Mouse (Mus musculus): ENCODE results near the gene Nudt1. TPM values are rescaled to one million over a fixed set of nuclear protein-coding genes. Genes with fewer than 3 reads are reported as not detected.
A peak's percentile ranks its signal among the peaks of the same experiment; 100 is the strongest.

The Nudt1 gene
- 1 to 10 TPM; 7.7 to 8.4 TPM for total RNA-seq (2021)
- long read RNA-seq, experiment 1, partial matches to known transcripts: 0 of 1 reads
- long read RNA-seq, experiment 1, other reads (novel, unspliced or antisense): 1 of 1 reads
- long read RNA-seq, experiment 2, partial matches to known transcripts: 0 of 4 reads
- long read RNA-seq, experiment 2, other reads (novel, unspliced or antisense): 0 of 4 reads

DNA sequence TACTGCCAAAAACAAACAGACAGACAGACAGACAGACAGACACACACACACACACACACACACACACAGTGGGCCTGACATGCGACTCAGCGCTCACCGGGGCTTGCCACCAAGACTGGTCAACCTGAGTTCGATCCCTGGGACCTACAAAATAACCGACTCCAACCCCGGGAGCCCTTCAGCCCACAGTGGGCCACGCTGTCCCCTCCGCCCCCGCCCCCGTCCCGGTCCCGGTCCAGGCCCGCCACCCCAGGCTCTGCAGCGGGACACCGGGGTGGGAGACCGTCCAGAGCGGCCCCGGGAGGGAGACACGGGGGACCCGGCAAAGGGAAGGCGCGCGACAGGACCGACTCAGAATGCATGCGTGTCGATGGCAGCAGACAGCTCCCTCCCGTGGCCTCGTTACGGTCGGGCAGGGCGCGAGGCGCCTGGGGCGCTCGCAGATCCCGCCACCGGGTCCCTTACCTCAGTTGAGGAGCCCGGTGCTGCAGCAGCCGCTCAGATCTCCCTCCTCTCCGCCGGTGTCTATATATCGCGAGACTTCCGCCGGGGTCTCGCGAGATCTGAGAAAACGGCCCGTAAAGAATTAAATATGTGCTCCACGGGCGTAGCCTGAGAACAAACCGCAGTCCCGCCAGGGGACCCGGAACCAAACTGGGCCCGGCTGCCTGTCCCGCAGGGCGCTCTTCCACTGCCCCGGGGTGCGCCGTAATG, at the start of gene Nudt1, which contains the start of gene Mad1l1:
Nudt1 (plus strand) TSS at position 615 of the 714 bp plus-strand sequence.
Mad1l1 (minus strand) TSS at position 511 of the 714 bp plus-strand sequence.
- peak; percentile 89 for DNase-seq

DNA sequence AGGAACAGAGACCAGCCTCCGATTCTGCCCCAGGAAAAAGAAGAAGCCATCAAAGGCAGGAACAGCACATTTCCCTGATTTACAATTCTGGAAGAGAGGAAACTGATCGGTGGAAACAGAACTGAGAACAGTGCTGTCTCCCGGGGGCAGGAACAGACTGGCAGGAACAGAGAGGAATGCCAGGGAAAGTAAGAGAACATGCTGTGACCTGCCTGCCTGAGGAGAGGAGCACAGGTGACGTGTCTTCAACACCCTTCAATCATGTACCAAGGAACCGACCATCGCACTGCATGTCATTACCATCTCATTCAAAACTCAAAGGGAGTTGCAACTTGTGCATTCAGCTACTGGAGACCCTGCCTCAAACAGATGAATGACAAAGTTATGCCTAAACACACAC, 44.7 kb upstream of the Nudt1 start:
- no peak for DNase-seq

GRCm38 (mm10) chr5:140280205-140280604, 41.3 kb upstream of the Nudt1 start:
- DNase-seq: no peak

GRCm38 (mm10) chr5:140282376-140282775, 39.1 kb upstream of the Nudt1 start:
- DNase-seq: peak; percentile 13

DNA sequence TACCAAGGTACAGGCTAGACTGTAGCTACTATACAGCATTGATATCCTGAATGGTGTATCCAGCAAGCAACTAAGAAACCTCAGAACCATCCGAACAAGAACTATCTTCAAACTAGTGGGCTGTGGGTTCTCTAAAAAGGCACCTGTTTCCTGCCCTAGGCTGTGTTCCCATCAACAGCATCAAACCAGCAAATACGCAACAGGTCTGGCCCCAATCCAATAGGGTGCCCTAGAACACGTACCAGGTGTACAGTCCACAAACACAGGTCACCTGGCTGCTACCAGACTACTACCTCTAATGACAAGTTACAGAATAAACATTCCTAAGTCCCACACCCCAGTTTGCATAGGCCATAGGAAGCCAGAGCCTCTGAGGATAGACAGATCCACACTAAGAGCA, 38.6 kb upstream of the Nudt1 start:
- DNase-seq: no peak

DNA sequence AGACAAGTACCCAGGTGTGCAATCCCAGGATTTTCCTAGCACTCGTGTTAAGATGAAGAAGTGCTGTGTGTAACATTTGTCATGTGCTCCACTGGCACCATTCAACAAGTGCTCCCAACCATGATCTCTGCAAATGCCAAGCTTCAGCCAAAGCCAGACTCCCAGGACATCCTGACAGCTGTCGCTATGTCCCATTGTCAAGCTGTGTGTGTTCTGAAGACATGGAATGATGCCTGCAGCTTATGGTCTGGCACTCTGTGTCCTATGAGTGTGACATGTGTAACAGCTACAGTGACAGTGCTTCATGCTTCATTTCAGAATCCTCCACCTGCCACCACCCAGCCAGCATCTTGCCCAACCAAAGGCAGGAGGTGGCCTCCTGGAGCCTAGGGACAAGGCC, 37.4 kb upstream of the Nudt1 start:
- no peak for DNase-seq

DNA sequence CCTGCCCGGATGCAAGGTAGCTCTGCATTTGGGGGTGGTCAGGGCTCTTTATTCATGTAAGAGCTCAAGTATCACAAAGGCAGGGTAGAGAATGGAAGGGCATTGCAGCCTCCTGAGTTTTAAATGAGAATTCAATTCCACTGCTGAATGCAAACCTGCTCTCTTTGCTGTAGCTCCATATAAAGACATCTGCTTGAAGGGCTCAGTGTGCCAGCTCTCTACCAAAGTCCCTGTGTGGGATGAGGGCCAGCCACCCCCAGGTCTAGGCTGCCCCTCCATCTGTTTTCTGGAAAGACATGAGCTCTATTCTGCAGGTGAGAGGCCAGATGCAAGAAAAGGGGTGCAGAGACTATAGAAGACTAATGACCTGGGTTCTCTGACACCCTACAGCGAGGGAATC, 36.7 kb upstream of the Nudt1 start:
- DNase-seq: no peak

DNA sequence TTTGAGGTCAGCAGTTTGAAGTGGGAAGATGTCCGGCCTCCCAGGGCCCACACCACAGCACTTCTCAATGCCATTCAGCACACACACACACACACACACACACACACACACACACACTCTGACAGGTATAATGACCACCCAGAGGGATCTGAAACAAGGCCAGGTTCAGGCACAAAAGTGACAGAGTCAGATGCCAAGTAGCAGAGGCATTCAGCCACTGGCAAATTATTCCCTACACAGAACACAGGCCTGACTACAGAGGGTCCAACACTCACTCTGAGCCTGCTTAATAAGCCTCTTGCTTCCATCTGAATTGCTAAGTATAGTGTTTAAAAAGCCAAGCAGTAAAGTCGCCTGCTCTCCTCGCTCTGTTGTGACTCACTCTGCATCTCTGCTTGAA, 33.2 kb upstream of the Nudt1 start:
- no peak for DNase-seq

DNA sequence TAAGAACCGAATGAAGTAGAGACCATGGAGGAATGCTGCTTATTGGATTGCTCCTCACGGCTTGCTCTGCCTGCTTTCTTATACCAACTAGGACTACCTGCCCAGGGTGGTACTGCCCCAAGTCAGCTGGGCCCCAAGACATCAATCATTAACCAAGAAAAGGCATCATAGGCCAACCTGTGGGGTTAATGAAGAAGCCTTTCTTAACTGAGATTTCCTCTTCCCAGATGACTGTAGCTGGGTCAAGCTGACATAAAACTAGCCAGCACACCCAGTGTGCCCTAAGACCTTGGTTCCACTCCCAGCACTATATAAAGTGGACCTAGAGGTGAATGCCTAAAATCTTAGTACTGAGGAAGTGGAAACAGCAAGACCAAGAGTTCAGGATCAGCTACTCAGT, 32.3 kb upstream of the Nudt1 start:
- DNase-seq: no peak

- peak; percentile 29 for DNase-seq
Measured at GRCm38 (mm10) chr5:140292152-140292551, 29.3 kb upstream of the Nudt1 start.

DNA sequence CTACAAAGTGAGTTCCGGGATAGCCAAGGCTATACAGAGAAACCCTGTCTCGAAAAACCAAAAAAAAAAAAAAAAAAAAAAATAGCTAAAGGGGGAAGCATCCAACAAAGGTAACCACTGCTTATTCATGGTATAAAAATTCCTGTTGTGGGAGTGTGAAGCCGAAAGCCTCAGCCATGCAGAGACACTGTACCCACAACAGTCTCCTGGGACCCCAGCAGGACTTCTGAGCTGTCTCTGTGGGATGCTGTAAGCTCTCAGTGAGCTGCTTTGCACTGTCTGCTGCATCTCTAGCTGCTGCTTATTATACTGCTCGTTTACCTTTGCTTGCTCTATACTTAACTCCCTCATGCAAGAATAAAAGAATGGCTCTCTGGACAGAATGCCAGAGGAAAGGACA, 23.2 kb upstream of the Nudt1 start:
- DNase-seq: no peak

DNA sequence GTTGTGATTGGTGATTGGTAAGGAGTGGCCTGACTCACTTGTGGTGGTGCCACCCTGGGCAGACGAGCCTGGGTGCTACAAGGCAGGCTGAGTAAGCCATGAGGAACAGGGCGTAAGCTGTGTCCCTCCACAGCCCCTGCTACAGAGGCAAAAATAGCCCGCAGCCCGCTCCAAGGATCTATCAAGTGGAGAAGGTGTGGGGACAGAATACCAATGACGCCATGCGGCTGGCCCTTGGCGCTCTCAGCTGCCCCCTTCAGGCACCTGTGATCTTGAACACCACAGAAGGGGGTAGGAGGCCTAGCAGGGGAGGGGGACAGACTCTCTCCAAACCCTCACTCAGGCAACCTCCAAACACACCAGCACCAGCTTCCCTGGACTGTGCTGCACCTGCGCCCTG, 15.4 kb upstream of the Nudt1 start:
- no peak for DNase-seq

GRCm38 (mm10) chr5:140307602-140308001, 13.9 kb upstream of the Nudt1 start:
- no peak for DNase-seq

GRCm38 (mm10) chr5:140316716-140317115, 4.7 kb upstream of the Nudt1 start:
- no peak for DNase-seq

DNA sequence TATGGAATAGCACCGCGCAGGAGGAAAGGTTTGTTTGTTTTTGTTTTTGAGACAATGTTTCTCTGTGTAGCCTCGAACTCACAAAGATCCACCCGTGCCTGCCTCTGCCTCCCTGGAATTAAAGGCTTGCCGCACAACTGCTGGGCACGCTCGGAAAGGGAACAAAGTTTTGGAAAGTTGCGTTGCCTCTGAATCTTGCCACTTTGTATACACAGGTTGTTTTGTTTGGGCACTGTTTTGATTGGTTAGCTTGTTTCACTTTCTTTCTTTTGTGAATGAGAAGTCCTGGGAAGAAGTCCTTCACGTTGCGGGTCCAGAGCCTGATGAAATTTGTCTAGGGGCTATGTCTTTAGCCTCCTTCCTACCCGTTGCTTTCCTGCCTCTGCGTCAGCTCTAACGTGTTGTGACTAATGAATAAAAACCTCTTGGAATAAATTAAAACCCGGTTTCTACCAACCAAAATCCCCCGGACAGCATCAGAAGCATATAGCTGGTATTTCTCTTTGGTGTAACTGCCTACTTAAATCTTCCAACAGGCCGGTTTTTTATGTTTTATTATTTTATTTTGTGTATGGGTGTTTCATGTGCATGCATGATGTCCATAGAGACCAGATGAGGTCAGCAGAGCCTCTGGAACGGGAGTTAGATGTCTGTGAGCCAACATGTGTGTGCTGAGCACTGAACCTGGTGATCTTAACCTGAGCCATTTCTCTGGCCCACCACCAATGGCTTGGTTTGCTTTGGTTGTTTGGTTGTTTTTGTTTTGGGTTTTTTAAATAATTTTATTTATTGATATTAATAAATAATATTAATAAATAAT, 510 bp downstream of the Nudt1 start:
- no peak for DNase-seq

DNA sequence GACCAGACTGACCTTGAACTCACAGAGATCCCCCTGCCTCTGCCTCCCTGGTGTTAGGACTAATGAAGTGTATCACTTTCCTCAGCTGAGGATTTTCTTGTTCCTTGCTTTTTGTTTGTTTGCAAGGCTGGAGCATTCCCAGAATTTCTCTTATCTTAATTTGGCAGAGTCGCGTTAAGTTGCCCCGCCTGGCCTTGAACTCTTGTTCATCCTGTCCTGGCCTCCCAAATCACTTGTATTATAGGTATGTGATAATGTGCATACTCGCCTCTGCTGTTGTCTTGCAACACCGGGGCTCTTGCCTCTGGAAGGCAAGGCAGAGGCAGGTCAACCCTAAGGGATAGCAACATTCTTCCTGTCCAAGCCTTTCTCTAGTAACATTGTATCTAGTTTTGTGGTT, 2.6 kb downstream of the Nudt1 start:
- DNase-seq: no peak

DNA sequence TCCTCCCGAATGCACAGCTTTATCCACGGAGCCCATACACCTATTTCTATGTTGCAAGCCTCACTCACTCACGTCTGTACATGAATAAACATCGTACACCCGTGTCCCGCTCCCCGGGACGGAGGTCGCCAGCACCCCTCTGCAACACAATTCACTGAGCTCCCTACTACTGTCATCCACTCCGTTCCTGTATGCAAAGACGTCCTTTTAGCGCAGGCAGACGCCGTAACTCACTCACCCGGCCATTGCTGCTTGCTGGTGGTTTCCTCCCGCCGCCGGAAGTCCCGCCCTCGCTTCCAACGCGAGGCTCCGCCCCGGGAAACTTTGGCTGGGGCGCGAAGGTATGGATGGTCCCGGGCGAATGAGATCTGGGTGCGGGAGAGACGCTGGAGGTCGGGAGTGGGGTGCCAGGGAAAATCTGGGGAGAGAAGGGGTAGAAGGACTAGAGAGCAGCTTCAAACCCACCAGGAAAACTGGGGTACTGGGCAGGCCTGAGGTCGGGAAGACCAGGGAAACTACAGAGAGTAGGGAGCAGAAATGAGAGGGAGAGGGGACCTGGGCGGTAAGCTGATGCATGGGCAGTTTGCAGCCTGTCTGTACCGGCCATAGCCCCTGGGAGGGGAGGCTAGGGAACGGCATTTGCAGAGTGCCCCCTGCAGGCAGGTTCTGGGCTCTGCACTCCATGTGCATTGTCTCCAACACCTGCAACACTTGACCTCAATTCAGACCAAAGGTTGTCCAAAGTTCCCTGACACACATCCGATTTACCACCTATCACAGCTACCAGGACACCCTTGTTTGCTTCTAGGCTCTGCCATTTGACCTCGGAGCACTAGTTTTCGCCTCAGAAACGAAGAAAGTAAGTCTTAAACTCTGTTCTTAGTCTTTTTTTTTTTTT, 10.4 kb downstream of the Nudt1 start, which contains the start of gene Mrm2:
Mrm2 (minus strand) TSS at position 284 of the 898 bp plus-strand sequence.
- peak; percentile 85 for DNase-seq

GRCm38 (mm10) chr5:140332519-140332918, 11.1 kb downstream of the Nudt1 start:
- DNase-seq: no peak

DNA sequence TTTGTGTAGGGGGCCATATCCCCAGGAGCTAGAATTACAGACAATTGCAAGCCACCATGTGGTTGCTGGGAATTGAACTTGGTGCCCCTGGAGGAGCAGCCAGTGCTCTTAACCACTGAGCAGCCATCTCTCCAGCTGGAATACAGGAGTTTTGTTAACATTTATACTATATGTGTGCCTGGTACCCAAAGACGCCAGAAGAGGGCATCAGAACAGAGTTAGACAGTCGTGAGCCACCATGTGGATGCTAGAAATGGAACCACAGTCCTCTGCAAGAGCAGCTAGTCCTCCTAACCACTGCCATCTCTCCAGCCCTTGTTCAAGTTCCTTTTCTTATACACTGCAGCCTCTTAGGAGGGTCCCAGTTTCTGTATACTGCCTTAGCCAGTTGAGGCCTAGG, 12.2 kb downstream of the Nudt1 start:
- no peak for DNase-seq

GRCm38 (mm10) chr5:140336680-140337079, 15.2 kb downstream of the Nudt1 start:
- DNase-seq: peak; percentile 20

DNA sequence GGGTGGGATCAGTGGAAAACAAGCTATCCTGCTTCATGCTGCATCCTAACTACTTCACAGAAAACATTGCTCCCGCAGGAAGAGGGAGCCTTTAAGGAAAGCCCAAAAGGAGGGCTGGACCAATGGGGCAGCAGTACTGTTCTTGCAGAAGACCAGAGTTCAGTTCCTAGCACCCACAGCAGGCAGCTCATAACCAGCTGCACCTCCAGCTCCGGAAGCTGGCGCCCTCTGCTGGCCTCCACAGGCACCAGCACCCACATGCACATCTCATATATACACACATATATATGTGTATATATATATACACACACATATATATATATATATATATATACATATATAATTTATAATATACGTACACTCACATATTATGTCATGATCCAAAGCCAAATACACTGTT, 17.3 kb downstream of the Nudt1 start:
- no peak for DNase-seq

DNA sequence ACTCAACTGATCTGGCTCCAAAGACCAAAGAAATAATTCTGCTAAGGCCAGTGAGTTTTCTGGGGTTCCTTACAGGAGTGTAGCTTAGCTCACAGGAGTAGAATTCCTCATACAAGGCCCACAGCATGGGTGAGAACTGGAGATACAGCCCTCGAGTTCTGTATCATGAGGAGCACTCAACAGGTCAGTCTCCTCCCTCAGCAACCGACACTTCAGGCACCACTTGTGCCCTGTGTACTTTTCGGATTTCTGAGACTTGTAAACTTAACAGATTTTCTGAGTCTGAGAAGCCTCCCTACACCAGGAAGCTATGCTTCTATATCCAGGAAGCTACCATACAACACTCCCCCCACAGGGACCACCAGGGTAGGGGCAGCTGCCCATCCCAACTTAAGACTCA, 18.4 kb downstream of the Nudt1 start:
- no peak for DNase-seq
